Mouse (Mus musculus) A20 (cell line): ENCODE data around the gene Hoxb1.

Experiments used
- DNase-seq: peaks from one replicate; pipeline ENCODE4 v3.0.0-alpha.2; 2011; ENCODE audit warnings: low read depth, low spot score

Hoxb1 gene

GRCm38 (mm10) chr11:96365441-96366091, at the start of gene Hoxb1:
Gene Hoxb1, plus strand, starts transcription at chr11:96365752.
- DNase-seq: no peak

- DNase-seq: no peak
These were observed 48.6 kb upstream of the Hoxb1 start for GRCm38 (mm10) chr11:96316696-96317607.

- no peak for DNase-seq
These were observed 47.8 kb upstream of the Hoxb1 start, which contains the start of gene Hoxb4 for GRCm38 (mm10) chr11:96317608-96318367. Gene Hoxb4, plus strand, starts transcription at chr11:96318267.

GRCm38 (mm10) chr11:96318368-96319070, 47.0 kb upstream of the Hoxb1 start:
- peak; percentile 89 for DNase-seq

- DNase-seq: peak; percentile 55
These were observed 46.3 kb upstream of the Hoxb1 start for GRCm38 (mm10) chr11:96319071-96319902.

- DNase-seq: no peak
These were observed 45.6 kb upstream of the Hoxb1 start for GRCm38 (mm10) chr11:96319910-96320309.

- DNase-seq: no peak
These were observed 44.9 kb upstream of the Hoxb1 start for GRCm38 (mm10) chr11:96320688-96321087.

GRCm38 (mm10) chr11:96321846-96322245, 43.7 kb upstream of the Hoxb1 start:
- no peak for DNase-seq

GRCm38 (mm10) chr11:96322738-96323137, 42.8 kb upstream of the Hoxb1 start:
- no peak for DNase-seq

GRCm38 (mm10) chr11:96323154-96323553, 42.4 kb upstream of the Hoxb1 start, which contains the start of gene Hoxb3:
Gene Hoxb3, plus strand, starts transcription at chr11:96323326.
- DNase-seq: no peak

GRCm38 (mm10) chr11:96324125-96324524, 41.4 kb upstream of the Hoxb1 start:
- DNase-seq: no peak

- no peak for DNase-seq
These were observed 40.6 kb upstream of the Hoxb1 start for GRCm38 (mm10) chr11:96324965-96325364.

GRCm38 (mm10) chr11:96325747-96326212, 39.8 kb upstream of the Hoxb1 start:
- no peak for DNase-seq

- no peak for DNase-seq
These were observed 38.8 kb upstream of the Hoxb1 start for GRCm38 (mm10) chr11:96326705-96327104.

GRCm38 (mm10) chr11:96327122-96327521, 38.4 kb upstream of the Hoxb1 start:
- no peak for DNase-seq

GRCm38 (mm10) chr11:96327750-96328149, 37.8 kb upstream of the Hoxb1 start:
- no peak for DNase-seq

- DNase-seq: no peak
These were observed 36.9 kb upstream of the Hoxb1 start for GRCm38 (mm10) chr11:96328605-96329004.

- DNase-seq: no peak
These were observed 33.4 kb upstream of the Hoxb1 start for GRCm38 (mm10) chr11:96332105-96332504.

GRCm38 (mm10) chr11:96332618-96333032, 32.9 kb upstream of the Hoxb1 start:
- DNase-seq: no peak
